In the genomic region with DNA sequence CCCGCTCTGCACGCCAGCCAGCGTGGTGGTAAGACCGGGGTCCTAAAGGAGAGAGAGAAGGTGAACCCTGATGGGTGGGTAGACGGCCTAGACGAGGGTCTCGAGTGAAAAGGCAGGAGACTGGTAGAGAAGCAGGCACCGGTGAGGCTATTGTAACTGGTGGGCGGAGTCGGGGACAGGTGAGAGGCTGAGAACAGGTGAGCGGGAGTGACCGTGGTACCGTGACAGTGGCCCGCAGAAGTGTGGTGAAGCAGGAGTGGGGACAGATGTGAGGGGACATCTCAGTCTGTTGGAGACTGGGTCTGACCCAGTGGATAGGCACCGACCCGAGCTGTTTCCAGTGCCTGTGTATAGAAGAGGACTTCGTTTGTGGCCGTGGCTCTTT, we compare ENCODE assay signal across 7 mouse cellular contexts. TPM values are rescaled to one million over a fixed set of nuclear protein-coding genes. Genes with fewer than 3 reads are reported as not detected.
DNase-seq lines count a peak whose midpoint lies in the region; ATAC-seq and TF ChIP-seq lines count a peak whose summit lies in the region.

No protein-coding gene starts in this region.

- no peaks in the 10 kb centered on the region for H3K9me3 ChIP-seq in forebrain, embryonic 14.5 days (replicated peaks; ENCODE audit: control insufficient read depth, low read length)
- H3K9me3 ChIP-seq in liver, embryonic 15.5 days (replicated peaks), result no peaks in the 10 kb centered on the region

- no peak for DNase-seq in testis, postnatal 14 days (ENCODE audit: low spot score)
- no peak for DNase-seq in forebrain, embryonic 14.5 days (ENCODE audit: low spot score)
- DNase-seq in testis, postnatal 10 days (ENCODE audit: low spot score), result peak; percentile 69
- no peak for DNase-seq in adrenal gland, adult (ENCODE audit: inconsistent age in 2 of 2, low spot score in 1 of 2)
- no peak for DNase-seq in layer of hippocampus, postnatal 36 days

- H3K27ac ChIP-seq in testis, adult 2 months (ENCODE audit: control insufficient read depth, insufficient read depth, low read depth, low read length), result peak overlapping the region; percentile 92
- H3K27ac ChIP-seq in forebrain, embryonic 14.5 days (ENCODE audit: low read depth, low read length), result no peak overlapping the region
- H3K27ac ChIP-seq in liver, embryonic 15.5 days (replicated peaks), result 0 out of 2 replicates have a peak overlapping the region, but pooled peaks have one; percentile 16

- no peaks in the 10 kb centered on the region for H3K27me3 ChIP-seq in testis, adult 2 months (ENCODE audit: control insufficient read depth, insufficient read depth, low read length)
- H3K27me3 ChIP-seq in forebrain, embryonic 14.5 days (replicated peaks; ENCODE audit: control insufficient read depth, insufficient read depth, low read length), result no peaks in the 10 kb centered on the region
- no peaks in the 10 kb centered on the region for H3K27me3 ChIP-seq in liver, embryonic 15.5 days

- TF ChIP-seq POLR2A in testis, adult 2 months (IDR thresholded peaks at IDR 0.05; ENCODE audit: control insufficient read depth, low read depth, low read length), result no peak

- peak; percentile 21; the same call in 1 of the 2 replicates for ATAC-seq in forebrain, embryonic 14.5 days
- ATAC-seq in liver, embryonic 15.5 days (ENCODE audit: insufficient read depth), result no peak

- no peaks in the 10 kb centered on the region for H3K36me3 ChIP-seq in testis, adult 2 months (ENCODE audit: control insufficient read depth, insufficient read depth, low read length)
- H3K36me3 ChIP-seq in forebrain, embryonic 14.5 days (ENCODE audit: control insufficient read depth, insufficient read depth, low read length), result no peaks in the 10 kb centered on the region
- H3K36me3 ChIP-seq in liver, embryonic 15.5 days (replicated peaks), result no peaks in the 10 kb centered on the region

- H3K4me1 ChIP-seq in testis, adult 2 months (ENCODE audit: control insufficient read depth, insufficient read depth, low read length), result peaks cover 8% of the 10 kb centered on the region
- peaks cover 9% of the 10 kb centered on the region for H3K4me1 ChIP-seq in forebrain, embryonic 14.5 days (ENCODE audit: control insufficient read depth, insufficient read depth, low read length)
- peaks cover 79% of the 10 kb centered on the region for H3K4me1 ChIP-seq in liver, embryonic 15.5 days (replicated peaks)

- TF ChIP-seq CTCF in testis, adult 2 months (IDR thresholded peaks at IDR 0.05; ENCODE audit: control insufficient read depth, insufficient read depth, insufficient replicate concordance, low read depth, low read length), result no peak

- WGBS in forebrain, embryonic 14.5 days, result 7% methylated on average over 18 of the region's 18 CpGs
- 23% methylated on average over 18 of the region's 18 CpGs for WGBS in liver, embryonic 15.5 days (ENCODE audit: insufficient replicate concordance)

- peak overlapping the region; percentile 69 for H3K9ac ChIP-seq in forebrain, embryonic 14.5 days (ENCODE audit: low read length)
- peak overlapping the region; percentile 31; the same call in 1 of the 2 replicates for H3K9ac ChIP-seq in liver, embryonic 15.5 days

- H3K4me2 ChIP-seq in forebrain, embryonic 14.5 days (ENCODE audit: low read length), result peak overlapping the region; percentile 77
- H3K4me2 ChIP-seq in liver, embryonic 15.5 days, result peak overlapping the region; percentile 88

- H3K4me3 ChIP-seq in testis, adult 2 months (ENCODE audit: control insufficient read depth, low read depth, low read length), result peak overlapping the region; percentile 98
- peak overlapping the region; percentile 54 for H3K4me3 ChIP-seq in forebrain, embryonic 14.5 days (ENCODE audit: low read depth, low read length)
- peak overlapping the region; percentile 60 for H3K4me3 ChIP-seq in liver, embryonic 15.5 days (replicated peaks)

RNA-seq across cellular contexts. Expression of gene Pfkfb4, which starts 0.5 kb away (rescaled TPM):
- polyA plus RNA-seq in testis, adult 2 months (2012; rRNA removed), result 41.2 and 53.3 TPM in 2 replicates
- polyA plus RNA-seq in forebrain, embryonic 14.5 days (2014; fragmentation: Nextera tagmentation; extraction: Ambion mirVana), result 16.0 and 20.8 TPM in 2 replicates
- polyA plus RNA-seq in liver, embryonic 15.5 days (2015; fragmentation: Nextera tagmentation; extraction: Ambion mirVana), result 3.9 and 4.5 TPM in 2 replicates
- 10 to 100 TPM; 10.2 to 15.4 TPM for total RNA-seq in layer of hippocampus, postnatal 36 days (2021)

RNA-seq across cellular contexts. Expression of gene Ucn2, which starts 6.3 kb away (rescaled TPM):
- 0.35 and 0.88 TPM in 2 replicates for polyA plus RNA-seq in testis, adult 2 months (2012; rRNA removed)
- polyA plus RNA-seq in forebrain, embryonic 14.5 days (2014; fragmentation: Nextera tagmentation; extraction: Ambion mirVana), result 0.15 and 0.25 TPM in 2 replicates
- polyA plus RNA-seq in liver, embryonic 15.5 days (2015; fragmentation: Nextera tagmentation; extraction: Ambion mirVana), result 0.07 TPM in 1 of 2 replicates, not detected in the other
- total RNA-seq in layer of hippocampus, postnatal 36 days (2021), result under 1 TPM; 0.33 to 0.40 TPM

RNA-seq across cellular contexts. Expression of gene Col7a1, which starts 38.7 kb away (rescaled TPM):
- polyA plus RNA-seq in testis, adult 2 months (2012; rRNA removed), result 3.4 and 4.9 TPM in 2 replicates
- polyA plus RNA-seq in forebrain, embryonic 14.5 days (2014; fragmentation: Nextera tagmentation; extraction: Ambion mirVana), result 1.1 and 1.2 TPM in 2 replicates
- polyA plus RNA-seq in liver, embryonic 15.5 days (2015; fragmentation: Nextera tagmentation; extraction: Ambion mirVana), result 0.33 and 0.60 TPM in 2 replicates
- 1 to 10 TPM; 2.8 to 5.0 TPM for total RNA-seq in layer of hippocampus, postnatal 36 days (2021)

RNA-seq across cellular contexts. Expression of gene Shisa5, which starts 46.3 kb away (rescaled TPM):
- polyA plus RNA-seq in testis, adult 2 months (2012; rRNA removed), result 21.0 and 22.7 TPM in 2 replicates
- 40.8 and 48.9 TPM in 2 replicates for polyA plus RNA-seq in forebrain, embryonic 14.5 days (2014; fragmentation: Nextera tagmentation; extraction: Ambion mirVana)
- 23.1 and 23.6 TPM in 2 replicates for polyA plus RNA-seq in liver, embryonic 15.5 days (2015; fragmentation: Nextera tagmentation; extraction: Ambion mirVana)
- 10 to 100 TPM; 40.4 to 48.9 TPM for total RNA-seq in layer of hippocampus, postnatal 36 days (2021)

RNA-seq across cellular contexts. Expression of gene Uqcrc1, which starts 55.6 kb away (rescaled TPM):
- polyA plus RNA-seq in testis, adult 2 months (2012; rRNA removed), result 432 and 464 TPM in 2 replicates
- 453 TPM in 2 replicates for polyA plus RNA-seq in forebrain, embryonic 14.5 days (2014; fragmentation: Nextera tagmentation; extraction: Ambion mirVana)
- 316 and 353 TPM in 2 replicates for polyA plus RNA-seq in liver, embryonic 15.5 days (2015; fragmentation: Nextera tagmentation; extraction: Ambion mirVana)
- 100 to 1,000 TPM; 346 to 350 TPM for total RNA-seq in layer of hippocampus, postnatal 36 days (2021)
